Mouse (Mus musculus): ENCODE data around the gene Btbd2. TPM values are rescaled to one million over a fixed set of nuclear protein-coding genes. Genes with fewer than 3 reads are reported as not detected.
"Not testable (repeated sequence)": the region's sequence is repeated elsewhere in the genome, so short reads cannot be mapped to it uniquely, and the experiment has no call there.

Btbd2 gene
- total RNA-seq, 4 experiments from 2014 or later, result 36.7 to 40.7 (median 39.7) TPM

- DNase-seq (ENCODE audit: low spot score in 2 of 2), result no peak
Observed at GRCm38 (mm10) chr10:80650392-80650791, 6.5 kb downstream of the Btbd2 start.

DNA sequence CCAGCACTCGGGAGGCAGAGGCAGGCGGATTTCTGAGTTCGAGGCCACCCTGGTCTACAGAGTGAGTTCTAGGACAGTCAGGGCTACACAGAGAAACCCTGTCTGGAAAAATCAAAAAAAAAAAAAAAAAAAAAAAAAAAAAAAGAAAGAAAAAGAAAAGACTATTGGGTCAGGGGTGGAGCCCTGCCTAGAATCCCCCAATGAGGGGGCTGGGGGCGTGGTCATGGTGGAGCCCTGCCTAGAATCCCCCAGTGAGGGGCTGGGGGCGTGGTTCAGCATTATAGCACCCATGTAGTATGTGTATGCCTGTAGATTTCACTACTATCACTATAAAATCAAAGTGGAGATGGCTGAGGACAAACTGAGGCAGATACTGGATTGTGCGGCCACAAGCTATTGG lies 7.0 kb downstream of the Btbd2 start:
- not testable (repeated sequence) for DNase-seq (ENCODE audit: low spot score in 2 of 2)

DNA sequence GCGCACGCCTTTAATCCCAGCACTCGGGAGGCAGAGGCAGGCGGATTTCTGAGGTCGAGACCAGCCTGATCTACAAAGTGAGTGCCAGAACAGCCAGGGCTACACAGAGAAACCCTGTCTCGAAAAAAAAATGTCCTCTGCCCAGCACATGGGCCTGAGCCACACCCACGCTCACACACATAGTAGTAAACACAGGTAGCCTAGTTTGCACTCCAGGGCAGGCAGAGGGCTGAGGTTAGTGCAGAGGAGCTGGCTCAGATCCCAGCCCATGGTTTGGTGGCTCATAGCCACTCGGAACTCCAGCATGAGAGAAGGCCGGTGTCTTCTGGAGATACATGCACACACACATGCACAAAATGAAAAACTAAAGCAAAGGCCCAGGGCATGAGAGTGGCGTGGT lies 9.9 kb downstream of the Btbd2 start:
- DNase-seq (ENCODE audit: low spot score in 2 of 2), result no peak

GRCm38 (mm10) chr10:80635345-80635744 lies 21.5 kb downstream of the Btbd2 start:
- no peak for DNase-seq (ENCODE audit: low spot score in 2 of 2)

DNA sequence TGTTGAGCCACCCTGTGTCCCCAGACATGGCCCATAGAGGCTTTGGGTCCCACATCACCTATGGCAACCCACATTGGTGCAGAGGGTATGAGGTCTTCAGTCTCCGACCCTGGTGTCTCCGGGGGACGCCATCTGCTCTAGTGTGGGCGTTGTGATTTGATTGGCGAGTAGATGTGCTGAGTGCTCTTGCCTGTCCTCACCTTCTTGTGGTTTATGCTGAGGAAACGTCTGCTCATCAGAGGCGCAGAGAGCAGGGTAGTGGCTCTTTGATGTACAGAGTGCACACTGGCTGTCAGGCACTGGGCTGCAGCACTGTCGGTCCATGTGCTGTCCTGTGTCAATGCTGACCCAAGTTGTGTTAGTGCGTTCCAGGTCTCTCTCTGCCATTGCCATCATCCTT lies 27.9 kb downstream of the Btbd2 start:
- no peak for DNase-seq (ENCODE audit: low spot score in 2 of 2)

- peak; percentile 55 to 61 for DNase-seq (ENCODE audit: low spot score in 2 of 2)
Observed at GRCm38 (mm10) chr10:80627685-80628084, 29.2 kb downstream of the Btbd2 start.

DNA sequence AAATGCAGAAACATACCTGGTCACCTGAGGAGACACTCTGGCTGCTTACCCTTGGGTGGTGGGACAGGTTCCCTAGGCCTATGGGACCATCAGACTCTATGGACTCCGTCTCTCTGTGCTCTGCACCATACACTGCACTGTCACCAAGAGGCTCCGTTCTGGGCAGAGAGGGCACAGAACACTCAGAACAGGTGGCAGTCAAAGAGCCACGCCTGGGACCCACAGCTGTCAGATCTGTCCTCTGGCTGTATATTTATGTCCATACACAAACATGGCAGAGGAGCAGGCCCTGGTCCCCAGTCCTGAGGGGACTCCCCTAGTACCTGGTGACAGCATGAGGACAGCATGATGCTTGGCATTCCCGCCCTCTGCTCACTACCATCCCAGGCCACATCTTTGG lies 31.1 kb downstream of the Btbd2 start:
- no peak for DNase-seq (ENCODE audit: low spot score in 2 of 2)

DNA sequence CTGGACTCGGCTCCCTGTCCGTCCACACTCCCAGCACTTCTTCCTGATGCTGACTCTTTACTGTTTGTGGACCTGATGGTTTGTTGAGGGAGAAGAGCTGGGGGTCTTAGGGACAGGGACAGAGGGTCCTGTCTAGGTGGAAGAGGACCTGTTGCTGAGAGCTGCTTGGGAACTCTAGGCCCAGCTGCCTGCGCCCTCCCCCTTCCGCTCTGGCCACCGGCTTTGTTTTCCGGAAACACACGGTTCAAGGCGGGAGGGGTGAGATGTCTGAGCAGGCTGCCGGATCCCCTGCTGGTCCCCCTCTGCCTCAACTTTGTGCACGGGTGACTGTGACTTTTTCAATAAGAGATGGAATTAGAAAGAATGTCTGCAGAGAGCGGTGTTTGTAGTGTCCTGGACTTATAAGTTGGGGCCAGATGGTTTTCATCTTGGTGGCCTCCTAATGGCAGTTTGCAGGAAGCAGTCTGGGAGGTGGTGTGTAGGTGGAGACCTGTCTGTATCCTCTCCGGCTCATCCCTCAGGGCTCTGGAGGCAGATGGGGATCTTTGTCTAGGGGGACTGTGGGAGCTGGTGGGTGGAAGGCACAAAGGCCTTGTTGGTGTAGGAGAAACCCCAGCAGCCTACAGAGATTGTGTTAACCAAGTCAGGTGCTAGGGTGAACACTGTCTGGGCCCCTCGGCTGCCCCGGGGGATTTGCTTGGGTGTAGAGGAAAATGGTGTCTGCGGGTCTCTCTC lies 33.2 kb downstream of the Btbd2 start:
- no peak for DNase-seq (ENCODE audit: low spot score in 2 of 2)

- DNase-seq (ENCODE audit: low spot score in 2 of 2), result peak in 1 of 2 experiments; percentile 61
Observed at GRCm38 (mm10) chr10:80622661-80623456, 34.0 kb downstream of the Btbd2 start, which contains the start of gene Csnk1g2. Gene Csnk1g2, plus strand, starts transcription at chr10:80622838.

DNA sequence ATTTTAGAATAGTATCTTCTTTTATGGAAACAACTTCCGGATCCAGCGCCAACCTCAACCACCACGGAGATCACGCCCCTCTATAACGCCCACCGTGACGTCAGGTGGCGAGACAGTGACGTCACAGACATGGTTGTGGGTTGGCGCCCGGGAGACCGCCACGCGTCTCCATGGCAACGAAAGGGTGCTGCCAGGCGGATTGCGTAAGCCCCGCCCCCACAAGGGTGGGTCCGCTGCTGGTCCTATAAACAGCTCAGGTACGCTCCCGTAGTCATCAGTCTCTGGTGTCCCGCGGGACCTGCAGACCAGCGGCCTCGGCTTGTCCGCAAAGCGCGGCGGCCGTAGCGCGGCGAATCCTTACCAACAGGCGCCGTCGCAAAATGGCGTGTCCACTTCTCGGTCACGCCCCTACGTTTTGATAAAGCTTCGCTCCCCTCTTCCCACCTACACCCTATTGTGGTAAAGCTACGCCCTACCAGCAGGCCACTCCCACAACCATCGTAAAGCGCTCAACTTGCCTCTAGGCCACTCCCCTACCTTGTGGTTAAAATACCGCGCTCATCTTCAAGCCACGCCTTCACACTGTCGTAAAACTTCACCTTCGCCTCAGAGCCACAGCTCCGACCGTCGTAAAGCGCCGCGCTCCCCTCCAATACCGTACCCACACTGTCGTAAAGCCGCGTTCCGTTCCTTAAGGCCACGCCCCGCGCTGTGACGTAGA lies 34.8 kb downstream of the Btbd2 start:
- peak; percentile 98 to 99 for DNase-seq (ENCODE audit: low spot score in 2 of 2)

- DNase-seq (ENCODE audit: low spot score in 2 of 2), result no peak
Observed at GRCm38 (mm10) chr10:80621690-80621939, 35.3 kb downstream of the Btbd2 start.

GRCm38 (mm10) chr10:80620796-80621689 lies 35.8 kb downstream of the Btbd2 start:
- DNase-seq (ENCODE audit: low spot score in 2 of 2), result no peak

GRCm38 (mm10) chr10:80620365-80620764 lies 36.5 kb downstream of the Btbd2 start:
- DNase-seq (ENCODE audit: low spot score in 2 of 2), result no peak

- DNase-seq (ENCODE audit: low spot score in 2 of 2), result no peak
Observed at GRCm38 (mm10) chr10:80619465-80620244, 37.2 kb downstream of the Btbd2 start.

GRCm38 (mm10) chr10:80618181-80618580 lies 38.7 kb downstream of the Btbd2 start:
- DNase-seq (ENCODE audit: low spot score in 2 of 2), result peak in 1 of 2 experiments; percentile 44

GRCm38 (mm10) chr10:80614351-80614750 lies 42.5 kb downstream of the Btbd2 start:
- no peak for DNase-seq (ENCODE audit: low spot score in 2 of 2)

DNA sequence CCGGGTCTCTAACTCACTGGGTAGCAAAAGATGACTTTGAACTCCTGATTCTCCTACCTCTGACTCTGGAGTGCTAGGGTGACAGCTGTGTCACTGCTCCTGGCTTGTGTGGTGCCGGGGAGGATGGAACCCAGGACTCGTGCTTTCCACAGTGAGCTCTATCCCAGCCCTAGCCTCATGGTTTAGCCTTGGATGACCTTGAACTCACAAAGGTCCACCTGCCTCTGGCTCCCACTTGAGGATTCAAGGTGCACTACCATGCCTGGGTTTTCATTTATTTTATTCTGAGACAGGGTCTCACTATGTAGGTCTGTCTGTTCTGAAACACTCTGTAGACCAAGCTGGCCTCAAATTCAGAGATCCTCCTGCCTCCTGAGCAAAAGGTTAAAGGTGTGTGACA lies 43.0 kb downstream of the Btbd2 start:
- DNase-seq (ENCODE audit: low spot score in 2 of 2), result no peak

DNA sequence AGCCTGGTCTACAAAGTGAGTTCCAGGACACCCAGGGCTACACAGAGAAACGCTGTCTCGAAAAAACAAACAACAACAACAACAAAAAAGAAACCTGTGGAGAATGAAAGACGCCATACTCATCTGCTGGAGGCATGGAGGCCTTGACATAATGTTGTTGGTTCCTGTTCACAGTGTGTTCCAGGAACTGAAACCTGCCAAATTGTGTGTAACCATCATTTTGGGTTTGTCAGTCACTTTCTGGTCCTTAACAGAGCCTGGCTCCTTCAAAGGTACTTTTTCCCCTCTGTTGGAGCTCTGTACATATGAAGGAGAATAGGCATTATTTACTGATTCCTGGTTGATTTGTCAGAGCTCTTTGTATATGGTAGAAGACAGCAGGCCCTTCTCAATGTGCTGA lies 45.0 kb downstream of the Btbd2 start:
- no peak for DNase-seq (ENCODE audit: low spot score in 2 of 2)

DNA sequence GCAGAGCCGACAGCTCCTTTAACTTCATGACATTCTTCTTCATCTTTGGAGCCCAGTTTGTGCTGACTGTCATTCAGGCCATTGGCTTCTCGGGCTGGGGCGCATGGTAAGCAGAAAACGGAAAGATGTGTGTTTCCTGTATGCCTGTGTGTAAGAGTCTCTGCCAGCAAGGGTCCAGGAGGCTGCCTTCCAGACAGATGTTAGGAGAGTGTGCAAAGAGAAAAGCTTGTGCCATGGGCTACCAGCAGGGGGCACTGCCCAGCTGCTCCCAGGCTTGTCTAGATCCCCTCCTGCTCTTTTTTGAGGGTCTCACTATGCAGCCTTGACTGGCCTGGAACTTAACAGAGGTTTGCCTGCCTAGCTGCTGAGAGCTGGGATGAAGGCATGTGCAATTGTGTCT lies 45.8 kb downstream of the Btbd2 start:
- DNase-seq (ENCODE audit: low spot score in 2 of 2), result no peak

- DNase-seq (ENCODE audit: low spot score in 2 of 2), result no peak
Observed at GRCm38 (mm10) chr10:80610116-80610785, 46.6 kb downstream of the Btbd2 start.

Measured in gastrocnemius, adult 8-10 months (tissue).